Mouse (Mus musculus): ENCODE results near the gene Zfp239.
A peak's percentile ranks its signal among the peaks of the same experiment; 100 is the strongest.

Gene Zfp239

GRCm38 (mm10) chr6:117879408-117880115 lies 17.7 kb downstream of the Zfp239 start:
- peak; percentile 99 for DNase-seq (ENCODE audit: low read depth, low spot score)

- peak; percentile 29 for DNase-seq (ENCODE audit: low read depth, low spot score)
These were observed 18.5 kb downstream of the Zfp239 start for GRCm38 (mm10) chr6:117880394-117880838.

DNA sequence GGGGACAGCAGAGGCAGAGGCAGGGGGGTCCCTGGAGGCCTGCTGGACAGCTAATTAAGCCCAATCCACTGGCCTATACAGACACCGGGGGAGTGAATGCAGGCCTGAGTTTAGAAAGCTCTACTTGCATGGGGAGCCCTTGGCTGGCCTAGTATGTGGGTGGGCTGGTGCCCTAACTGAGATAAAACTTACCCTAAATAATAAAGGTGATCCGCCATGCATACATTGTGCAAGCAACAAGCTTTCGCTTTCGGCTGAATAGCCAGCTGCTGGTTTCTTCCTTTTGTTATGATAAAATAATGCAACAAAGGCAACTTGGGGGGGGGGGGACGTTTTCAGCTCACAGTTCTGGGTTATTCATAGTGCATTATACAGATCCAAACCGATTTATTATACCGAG lies 19.3 kb downstream of the Zfp239 start:
- DNase-seq (ENCODE audit: low read depth, low spot score): no peak

GRCm38 (mm10) chr6:117881997-117882396 lies 20.1 kb downstream of the Zfp239 start:
- no peak for DNase-seq (ENCODE audit: low read depth, low spot score)

GRCm38 (mm10) chr6:117885943-117886342 lies 24.0 kb downstream of the Zfp239 start:
- DNase-seq (ENCODE audit: low read depth, low spot score): no peak

DNA sequence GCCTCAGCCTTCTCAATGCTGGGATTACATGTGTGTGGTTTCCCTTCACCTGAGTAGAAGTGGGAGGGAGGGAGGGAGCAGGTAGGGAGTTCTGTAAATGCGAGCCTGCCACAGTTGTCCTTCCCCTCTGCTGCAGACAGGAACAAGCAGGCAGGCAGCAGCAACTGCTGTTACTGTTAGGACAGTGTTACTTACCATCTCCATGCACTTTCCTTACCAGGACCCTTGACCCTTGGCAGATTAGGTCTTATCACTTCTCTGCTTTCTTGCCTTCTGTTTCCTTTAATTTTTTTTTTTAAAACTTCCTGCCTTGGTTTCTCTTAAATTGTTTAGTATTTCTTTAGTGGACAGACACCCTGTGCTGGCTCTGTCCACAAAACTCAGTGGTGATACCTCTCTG lies 26.1 kb downstream of the Zfp239 start:
- no peak for DNase-seq (ENCODE audit: low read depth, low spot score)

- DNase-seq (ENCODE audit: low read depth, low spot score): no peak
These were observed 26.8 kb downstream of the Zfp239 start for GRCm38 (mm10) chr6:117888642-117889096.

- DNase-seq (ENCODE audit: low read depth, low spot score): no peak
These were observed 28.4 kb downstream of the Zfp239 start for GRCm38 (mm10) chr6:117890257-117890656.

DNA sequence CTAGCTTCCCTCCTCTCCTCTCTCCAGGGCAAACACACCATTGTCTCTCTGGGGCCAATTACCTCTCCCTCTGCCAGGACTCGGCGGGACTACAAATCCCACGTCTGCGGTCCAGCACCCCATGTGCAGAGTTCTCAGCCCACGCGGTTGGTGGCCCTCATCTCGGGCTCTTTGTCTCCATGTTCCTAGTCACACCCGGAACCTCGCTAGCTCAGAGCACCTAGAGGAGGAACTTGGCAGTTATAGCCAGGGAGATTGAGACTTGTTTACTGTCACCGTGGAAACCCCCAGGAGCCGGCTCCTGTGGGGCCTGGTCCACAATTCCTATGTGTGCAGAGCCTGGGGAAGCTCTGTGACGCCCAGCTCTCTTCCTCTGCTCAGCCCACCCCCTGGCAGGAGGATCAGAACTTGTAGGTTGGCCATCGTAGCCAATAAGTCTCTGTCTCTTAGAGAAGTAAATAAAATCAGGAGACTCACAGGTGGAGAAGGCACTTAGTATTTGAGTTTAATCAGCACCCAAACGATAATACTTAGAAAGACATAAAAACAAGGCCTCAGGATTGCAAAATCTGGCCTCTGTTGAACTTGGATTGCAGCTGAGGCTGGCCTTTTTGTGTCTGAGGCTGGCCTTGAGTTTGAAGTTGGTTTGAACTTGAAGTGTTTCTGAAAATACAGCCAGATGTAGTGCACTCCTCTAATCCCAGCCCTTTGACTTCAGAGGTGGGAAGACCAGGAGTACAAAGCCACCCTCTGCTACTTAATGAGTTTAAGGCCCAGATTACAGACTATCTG lies 29.7 kb downstream of the Zfp239 start:
- DNase-seq (ENCODE audit: low read depth, low spot score): no peak

DNA sequence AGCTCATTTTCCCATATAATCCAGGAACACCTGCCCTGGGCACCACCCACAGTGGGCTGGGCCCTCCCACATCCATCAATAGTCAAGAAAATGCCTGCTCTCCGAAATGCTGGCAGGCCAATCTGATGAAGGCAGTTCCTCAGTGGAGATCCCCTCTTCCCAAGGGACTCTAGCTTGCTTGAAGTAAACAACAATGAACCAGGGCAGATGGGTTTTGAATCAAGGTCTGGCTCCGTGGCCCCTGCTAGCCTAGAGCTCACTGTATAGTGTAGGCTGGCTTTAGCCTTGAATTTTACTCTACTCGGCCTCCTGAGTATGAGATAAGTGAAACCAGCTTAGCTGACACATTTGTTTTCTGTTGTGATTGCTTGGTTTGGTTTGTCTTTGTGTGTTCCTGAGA lies 30.5 kb downstream of the Zfp239 start:
- no peak for DNase-seq (ENCODE audit: low read depth, low spot score)

GRCm38 (mm10) chr6:117893435-117893834 lies 31.5 kb downstream of the Zfp239 start:
- no peak for DNase-seq (ENCODE audit: low read depth, low spot score)

DNA sequence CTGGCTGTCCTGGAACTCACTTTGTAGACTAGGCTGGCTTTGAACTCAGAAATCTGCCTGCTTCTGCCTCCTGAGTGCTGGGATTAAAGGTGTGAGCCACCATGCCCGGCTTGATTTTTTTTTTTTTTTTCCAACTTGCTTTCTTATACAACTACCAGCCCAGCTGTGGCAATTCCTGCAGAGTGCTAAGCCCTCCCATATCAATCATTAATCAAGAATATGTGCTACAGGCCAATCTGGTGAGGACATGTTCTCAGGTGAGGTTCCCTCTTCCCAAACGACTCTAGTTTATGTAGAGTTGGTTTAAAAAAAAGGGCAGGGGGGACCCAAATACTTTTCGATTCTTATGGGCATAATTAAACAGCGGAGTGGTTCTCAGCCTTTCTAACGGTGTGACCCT lies 35.9 kb downstream of the Zfp239 start:
- DNase-seq (ENCODE audit: low read depth, low spot score): no peak

DNA sequence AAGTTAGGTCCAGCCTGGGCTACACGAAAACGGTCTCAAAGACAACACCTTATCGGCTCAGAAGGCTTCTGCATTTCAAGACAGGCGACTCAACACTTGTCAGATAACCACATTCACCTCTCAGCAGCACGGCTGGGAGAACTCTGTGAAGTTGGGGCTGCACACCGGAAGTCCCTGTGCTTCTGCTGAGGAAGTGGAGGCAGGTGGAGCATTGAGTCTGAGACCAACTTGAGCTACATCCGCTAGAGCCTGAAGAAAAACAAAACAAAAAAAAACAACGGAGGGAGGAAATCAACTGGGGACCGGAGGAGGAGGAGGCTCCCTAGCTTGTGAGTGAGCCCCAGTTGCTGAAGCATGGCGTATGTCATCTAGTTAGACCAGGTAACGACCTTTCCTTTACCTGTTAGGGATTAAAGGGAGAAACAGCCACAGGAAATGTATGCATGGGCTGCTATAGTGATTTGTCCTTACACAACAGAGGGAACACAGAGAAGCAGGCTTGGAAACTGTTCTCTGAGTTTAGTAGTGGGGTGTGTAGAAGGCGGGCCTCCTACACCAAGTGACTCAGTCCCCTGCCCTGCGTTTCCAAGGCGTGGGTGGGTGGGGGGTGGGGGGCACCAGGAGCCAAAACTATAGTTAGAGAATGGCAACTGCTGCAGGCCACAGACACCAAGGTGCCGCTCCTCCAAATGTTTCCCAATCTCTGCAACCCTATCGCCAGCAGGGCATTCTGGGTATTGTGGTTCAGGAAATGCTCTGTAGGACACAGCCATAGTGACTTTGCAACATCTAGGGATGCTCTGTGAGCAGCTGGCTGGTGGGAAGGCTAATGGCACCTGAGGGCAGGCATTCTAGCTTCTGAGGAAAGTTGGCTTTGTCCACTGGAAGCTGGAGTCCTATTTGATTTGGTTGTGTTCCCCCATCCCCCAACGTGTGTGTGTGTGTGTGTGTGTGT lies 38.5 kb downstream of the Zfp239 start, which contains the start of gene Hnrnpf:
Gene Hnrnpf, plus strand, starts transcription at position 199 of the 955 bp plus-strand sequence.
- peak; percentile 73 for DNase-seq (ENCODE audit: low read depth, low spot score)

DNA sequence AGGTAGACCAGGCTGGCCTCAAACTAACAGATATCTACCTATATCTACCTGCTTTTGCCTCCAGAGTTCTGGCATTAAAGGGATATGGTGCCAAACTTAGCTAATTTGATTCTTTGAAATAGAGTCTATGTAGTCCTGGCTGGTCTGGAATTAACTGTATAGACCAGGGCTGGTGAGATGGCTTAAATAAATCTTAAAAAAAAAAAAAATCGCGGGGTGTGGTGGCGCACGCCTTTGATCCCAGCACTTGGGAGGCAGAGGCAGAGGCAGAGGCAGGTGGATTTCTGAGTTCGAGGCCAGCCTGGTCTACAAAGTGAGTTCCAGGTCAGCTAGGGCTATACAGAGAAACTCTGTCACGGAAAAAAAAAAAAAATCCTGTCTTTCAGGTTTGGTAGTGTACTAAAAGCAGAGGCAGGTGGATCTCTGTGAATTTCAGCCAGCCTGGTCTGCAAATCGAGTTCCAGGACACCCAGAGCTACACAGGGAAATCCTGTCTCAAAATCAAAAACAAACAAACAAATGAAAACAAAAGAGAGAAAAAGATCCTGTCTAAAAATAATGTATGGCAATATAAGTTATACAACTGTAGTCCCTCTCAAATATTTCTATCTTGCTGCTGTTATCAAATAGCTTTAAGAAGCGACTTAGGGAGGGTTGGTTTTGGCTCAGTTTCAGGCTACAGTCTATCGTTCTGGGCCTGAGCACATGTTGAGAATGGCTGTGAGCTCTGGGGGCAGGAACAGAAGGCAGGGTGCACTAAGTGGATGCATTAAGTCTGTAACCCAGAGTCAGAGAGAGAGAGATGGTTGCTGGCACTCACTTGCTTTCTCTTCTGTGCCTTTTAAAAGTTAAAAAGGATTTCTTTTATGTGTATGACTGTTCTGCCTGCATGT lies 39.9 kb downstream of the Zfp239 start:
- no peak for DNase-seq (ENCODE audit: low read depth, low spot score)

- no peak for DNase-seq (ENCODE audit: low read depth, low spot score)
These were observed 40.7 kb downstream of the Zfp239 start for GRCm38 (mm10) chr6:117902556-117902955.

DNA sequence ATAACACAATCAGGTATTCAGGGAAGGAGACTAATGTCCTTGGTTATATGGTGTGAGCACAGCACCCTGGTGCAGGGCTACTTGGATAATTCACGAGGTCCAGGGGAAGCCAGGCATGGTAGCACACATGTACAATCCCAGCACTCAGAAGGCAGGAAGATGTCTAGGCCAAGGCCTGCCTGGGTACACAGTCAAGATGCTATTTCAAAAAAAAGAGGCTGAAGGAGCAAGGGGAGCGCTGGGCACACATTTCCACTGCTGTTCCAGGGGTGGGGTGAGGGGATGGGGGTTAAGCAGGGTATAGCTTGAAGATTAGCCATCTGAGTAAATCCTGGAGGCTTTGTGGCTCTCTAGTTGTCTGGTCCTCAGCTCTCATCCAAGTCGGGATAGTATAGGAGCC lies 41.9 kb downstream of the Zfp239 start:
- DNase-seq (ENCODE audit: low read depth, low spot score): no peak

- DNase-seq (ENCODE audit: low read depth, low spot score): no peak
These were observed 43.5 kb downstream of the Zfp239 start for GRCm38 (mm10) chr6:117905260-117905930.

GRCm38 (mm10) chr6:117906015-117906531 lies 44.2 kb downstream of the Zfp239 start:
- DNase-seq (ENCODE audit: low read depth, low spot score): no peak

DNA sequence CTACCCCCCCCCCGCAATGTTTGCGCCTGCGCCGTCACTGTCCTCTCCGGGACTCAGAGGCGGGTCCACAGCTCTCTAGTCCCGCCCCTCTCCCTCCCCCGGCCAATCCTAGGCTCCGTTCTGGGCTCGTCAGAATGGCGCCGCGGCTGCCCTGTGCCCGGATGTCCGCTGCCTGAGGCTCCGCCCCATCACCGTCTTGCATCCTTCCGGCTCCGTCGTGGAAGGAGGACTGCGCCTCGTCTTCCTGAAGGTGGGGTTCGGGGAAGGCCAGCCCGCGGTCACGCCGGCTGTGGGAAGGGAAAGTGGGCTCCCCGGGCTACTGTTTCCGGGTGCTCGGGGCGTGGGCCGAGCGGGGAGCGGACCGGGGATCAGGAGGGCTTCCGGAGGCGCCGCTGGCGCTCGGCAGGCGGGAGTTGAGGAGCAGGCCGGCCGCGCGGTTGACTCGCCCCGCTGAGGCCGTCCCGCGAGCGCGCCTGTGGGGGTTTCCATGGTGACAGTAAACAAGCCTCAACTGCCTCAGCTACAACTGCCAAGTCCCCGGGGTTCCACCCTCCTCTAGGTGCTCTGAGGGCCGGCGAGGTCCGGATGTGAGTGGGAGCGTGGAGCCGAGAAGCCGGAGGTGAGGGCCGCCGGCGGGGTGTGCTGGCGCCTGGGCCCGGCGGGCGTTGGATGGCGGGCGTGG lies 44.8 kb downstream of the Zfp239 start:
- DNase-seq (ENCODE audit: low read depth, low spot score): peak; percentile 99

All from brain, adult 2 months (tissue).